Mouse (Mus musculus) lung, postnatal 0 days (tissue): Measurements from ENCODE around the gene Nup153. TPM values are rescaled to one million over a fixed set of nuclear protein-coding genes. Genes with fewer than 3 reads are reported as not detected.

Experiments
- ATAC-seq: fragments of 200-750 bp; cut with Nextera tagmentation; 2 replicates; pipeline ENCODE4 v1.8.0; 2017; ENCODE audit warnings: moderate library complexity
- DNase-seq: peaks from one replicate; pipeline ENCODE4 v3.0.0-alpha.2; 2016; ENCODE audit warnings: low spot score
- H3K27ac ChIP-seq: fragments of 300-500 bp; sonication (generic); 2 replicates; pipeline ENCODE4 v1.5.1; 2014; ENCODE audit warnings: antibody characterized with exemption, mild to moderate bottlenecking, low read length, mixed read lengths
- H3K27me3 ChIP-seq: fragments of 300-500 bp; sonication (generic); replicated peaks from 2 replicates; pipeline ENCODE4 v1.6.1; 2014; ENCODE audit warnings: low read length, mixed read lengths; ENCODE audit not compliant: insufficient read depth
- H3K36me3 ChIP-seq: fragments of 300-500 bp; sonication (generic); 2 replicates; pipeline ENCODE4 v1.6.1; 2014; ENCODE audit warnings: low read length, mixed read lengths; ENCODE audit not compliant: insufficient read depth
- H3K4me1 ChIP-seq: fragments of 300-500 bp; sonication (generic); 2 replicates; pipeline ENCODE4 v1.6.1; 2014; ENCODE audit warnings: antibody characterized with exemption, low read depth, low read length, mixed read lengths; ENCODE audit not compliant: insufficient read depth
- H3K4me2 ChIP-seq: fragments of 300-500 bp; sonication (generic); replicated peaks from 2 replicates; pipeline ENCODE4 v1.6.1; 2014; ENCODE audit warnings: low read depth, mild to moderate bottlenecking, low read length, moderate library complexity, mixed read lengths
- H3K4me3 ChIP-seq: fragments of 300-500 bp; sonication (generic); 2 replicates; pipeline ENCODE4 v1.5.1; 2014; ENCODE audit warnings: low read depth, low read length
- H3K9ac ChIP-seq: fragments of 300-500 bp; sonication (generic); replicated peaks from 2 replicates; pipeline ENCODE4 v1.6.1; 2014; ENCODE audit warnings: low read depth, mild to moderate bottlenecking
- H3K9me3 ChIP-seq: fragments of 300-500 bp; sonication (generic); 2 replicates; pipeline ENCODE4 v1.6.1; 2016; ENCODE audit warnings: low read length, mixed read lengths
- CTCF ChIP-seq: IDR thresholded peaks from 2 replicates; pipeline ENCODE4 v1.5.1; 2016; ENCODE audit warnings: antibody characterized with exemption, mild to moderate bottlenecking
- EP300 ChIP-seq: IDR thresholded peaks from 2 replicates; pipeline ENCODE4 v1.6.1; 2016; ENCODE audit warnings: antibody characterized with exemption, mild to moderate bottlenecking, control low read depth
- whole genome bisulfite sequencing: fragments of 180-500 bp; shearing (Covaris S2); extraction: QIAGEN DNeasy Blood & Tissue Kit; methylation state at CpG from one replicate; pipeline ENCODE4 v1.1.7; 2014; 5-methylcytosine and 5-hydroxymethylcytosine counted together
- polyA plus RNA-seq: library from polyadenylated mRNA; unstranded; fragments of >200 nt; fragmentation: Nextera tagmentation; extraction: Ambion mirVana; gene quantifications from 2 replicates; pipeline ENCODE4 v1.2.1, GENCODE M21; 2015

The Nup153 gene
- polyA plus RNA-seq, 1 experiment from 2014 or later: 14.0 TPM

DNA sequence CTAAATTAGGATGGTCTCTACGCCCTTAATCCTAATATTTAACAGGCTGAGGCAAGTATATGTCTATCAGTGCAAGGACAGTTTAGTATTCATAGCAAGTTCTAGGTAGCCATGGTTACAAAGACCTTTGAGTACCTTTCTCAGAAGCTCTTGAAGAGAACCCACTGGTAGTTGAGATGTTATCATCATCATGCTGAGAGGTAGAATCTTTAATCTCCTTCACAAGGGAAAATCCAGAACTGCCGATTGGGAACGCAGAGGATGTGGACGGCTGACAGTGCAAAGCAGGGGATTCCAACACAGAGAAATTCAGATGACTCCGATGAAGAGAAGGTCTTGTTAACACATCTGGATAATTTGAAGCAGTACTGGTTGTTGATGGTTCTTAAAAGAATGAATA, 14.3 kb downstream of the Nup153 start:
- TF ChIP-seq CTCF (no peak), EP300 (no peak)
- Histone ChIP-seq H3K4me3 (no peak overlapping the region), H3K27ac (no peak overlapping the region), H3K9ac (no peak overlapping the region), H3K9me3 (no peaks in the 10 kb centered on the region), H3K4me2 (no peak overlapping the region), H3K27me3 (no peaks in the 10 kb centered on the region), H3K36me3 (peaks cover 24% of the 10 kb centered on the region; the same call in 1 of the 2 replicates), H3K4me1 (no peaks in the 10 kb centered on the region; the same call in 1 of the 2 replicates)
- DNase-seq (no peak), ATAC-seq (no peak)
- WGBS: 92% methylated on average over 5 of the region's 5 CpGs

DNA sequence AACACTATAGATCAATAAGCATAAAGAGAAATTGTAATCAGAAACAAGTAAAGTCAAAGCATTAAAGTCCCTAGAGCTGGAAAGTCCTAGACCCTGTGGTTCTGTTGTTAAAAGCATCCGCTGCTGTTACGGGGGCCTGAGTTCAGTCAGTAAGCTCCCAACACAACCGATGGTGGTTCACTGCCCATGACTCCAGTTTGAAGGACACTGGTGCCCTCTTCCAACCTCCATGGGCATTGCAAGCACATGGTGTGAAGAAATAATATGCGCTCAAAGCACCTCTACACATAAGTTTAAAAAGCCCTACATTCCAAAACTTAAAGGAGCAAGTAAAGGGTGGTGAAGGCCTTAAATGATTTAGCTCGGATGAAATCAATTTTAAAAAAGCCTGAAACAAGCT, 24.6 kb downstream of the Nup153 start:
- Histone ChIP-seq H3K9ac (no peak overlapping the region), H3K9me3 (no peaks in the 10 kb centered on the region), H3K4me3 (no peak overlapping the region), H3K27ac (no peak overlapping the region), H3K4me2 (no peak overlapping the region), H3K4me1 (no peaks in the 10 kb centered on the region), H3K36me3 (peaks cover 3% of the 10 kb centered on the region; the same call in 1 of the 2 replicates), H3K27me3 (no peaks in the 10 kb centered on the region)
- 80% methylated on average over 5 of the region's 5 CpGs for WGBS
- ATAC-seq: no peak
- peak; percentile 30 for DNase-seq
- TF ChIP-seq EP300 (no peak), CTCF (peak; percentile 69)

DNA sequence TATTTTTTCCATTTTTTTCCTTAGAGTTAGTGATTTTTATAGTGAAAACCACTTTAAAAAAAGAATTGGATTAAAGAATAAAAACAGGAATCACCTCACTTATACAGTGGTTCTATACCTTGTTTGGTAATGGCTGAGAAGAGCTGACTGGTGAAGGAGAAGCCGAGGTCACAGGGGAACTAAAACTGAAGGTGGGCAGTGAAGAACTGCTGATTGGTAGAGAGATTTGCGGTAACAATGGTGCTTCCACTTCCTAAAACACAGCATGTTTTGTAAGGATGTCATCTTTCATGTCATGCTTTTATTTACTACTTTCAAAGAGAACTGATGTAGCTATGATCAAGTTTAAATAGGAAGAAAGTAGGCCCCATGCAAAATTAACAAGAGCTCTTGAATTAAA, 26.3 kb downstream of the Nup153 start:
- TF ChIP-seq EP300: no peak
- no peak for TF ChIP-seq CTCF
- Histone ChIP-seq H3K9me3 (no peaks in the 10 kb centered on the region), H3K4me3 (no peak overlapping the region), H3K4me2 (no peak overlapping the region), H3K27me3 (no peaks in the 10 kb centered on the region), H3K4me1 (no peaks in the 10 kb centered on the region), H3K9ac (no peak overlapping the region), H3K27ac (no peak overlapping the region), H3K36me3 (no peaks in the 10 kb centered on the region)
- ATAC-seq: no peak
- 78% methylated on average over 2 of the region's 2 CpGs for WGBS
- no peak for DNase-seq

GRCm38 (mm10) chr13:46699372-46699771, 28.4 kb downstream of the Nup153 start:
- no peaks in the 10 kb centered on the region for H3K4me1 ChIP-seq
- no peak overlapping the region for H3K9ac ChIP-seq
- ATAC-seq: peak; percentile 63
- H3K4me2 ChIP-seq: no peak overlapping the region
- peak; percentile 60 for DNase-seq
- TF ChIP-seq EP300 (peak; percentile 67; the same call in 1 of the 2 replicates), CTCF (no peak)
- H3K9me3 ChIP-seq: no peaks in the 10 kb centered on the region
- H3K36me3 ChIP-seq: no peaks in the 10 kb centered on the region
- 71% methylated on average over 1 of the region's 1 CpGs for WGBS
- no peaks in the 10 kb centered on the region for H3K27me3 ChIP-seq
- no peak overlapping the region for H3K27ac ChIP-seq
- no peak overlapping the region for H3K4me3 ChIP-seq

- WGBS: 64% methylated on average over 2 of the region's 2 CpGs
- no peak overlapping the region for H3K9ac ChIP-seq
- no peaks in the 10 kb centered on the region for H3K4me1 ChIP-seq
- no peak for TF ChIP-seq CTCF
- peak; percentile 89 for TF ChIP-seq EP300
- H3K27ac ChIP-seq: 0 out of 2 replicates have a peak overlapping the region, but pooled peaks have one; percentile 15
- no peak overlapping the region for H3K4me3 ChIP-seq
- no peaks in the 10 kb centered on the region for H3K9me3 ChIP-seq
- H3K4me2 ChIP-seq: no peak overlapping the region
- H3K27me3 ChIP-seq: no peaks in the 10 kb centered on the region
- H3K36me3 ChIP-seq: peaks cover 7% of the 10 kb centered on the region; the same call in 1 of the 2 replicates
- DNase-seq: peak; percentile 67
- peak; percentile 85 for ATAC-seq
Measured at GRCm38 (mm10) chr13:46696788-46697187, 31.0 kb downstream of the Nup153 start.

GRCm38 (mm10) chr13:46695932-46696331, 31.8 kb downstream of the Nup153 start:
- Histone ChIP-seq H3K4me2 (no peak overlapping the region), H3K4me3 (no peak overlapping the region), H3K4me1 (no peaks in the 10 kb centered on the region), H3K27me3 (no peaks in the 10 kb centered on the region), H3K27ac (no peak overlapping the region), H3K9ac (no peak overlapping the region), H3K9me3 (no peaks in the 10 kb centered on the region), H3K36me3 (peaks cover 7% of the 10 kb centered on the region; the same call in 1 of the 2 replicates)
- TF ChIP-seq EP300: no peak
- TF ChIP-seq CTCF: no peak
- ATAC-seq (no peak), DNase-seq (no peak)
- WGBS: 65% methylated on average over 1 of the region's 1 CpGs
